Mouse (Mus musculus) lung, embryonic 14.5 days (tissue): ENCODE data around the gene Cog4. TPM values are rescaled to one million over a fixed set of nuclear protein-coding genes. Genes with fewer than 3 reads are reported as not detected.

ENCODE experiments used
- ATAC-seq: fragments of 200-750 bp; cut with Nextera tagmentation; 2 replicates; pipeline ENCODE4 v1.8.0; 2017; ENCODE audit warnings: mild to moderate bottlenecking, moderate TSS enrichment, moderate library complexity; ENCODE audit not compliant: insufficient read depth
- DNase-seq: peaks from one replicate; pipeline ENCODE4 v3.0.0-alpha.2; 2015
- H3K27ac ChIP-seq: fragments of 300-500 bp; sonication (generic); 2 replicates; pipeline ENCODE4 v1.5.1; 2014; ENCODE audit warnings: low read depth, mild to moderate bottlenecking, moderate library complexity
- H3K27me3 ChIP-seq: fragments of 300-500 bp; sonication (generic); 2 replicates; pipeline ENCODE4 v1.6.1; 2014; ENCODE audit warnings: low read length, control low read depth; ENCODE audit not compliant: insufficient read depth
- H3K36me3 ChIP-seq: fragments of 300-500 bp; sonication (generic); 2 replicates; pipeline ENCODE4 v1.6.1; 2014; ENCODE audit warnings: control low read depth; ENCODE audit not compliant: insufficient read depth
- H3K4me1 ChIP-seq: fragments of 300-500 bp; sonication (generic); 2 replicates; pipeline ENCODE4 v1.6.1; 2014; ENCODE audit warnings: antibody characterized with exemption, control low read depth; ENCODE audit not compliant: insufficient read depth
- H3K4me2 ChIP-seq: fragments of 300-500 bp; sonication (generic); 2 replicates; pipeline ENCODE4 v1.6.1; 2014; ENCODE audit warnings: mild to moderate bottlenecking
- H3K4me3 ChIP-seq: fragments of 300-500 bp; sonication (generic); 2 replicates; pipeline ENCODE4 v1.5.1; 2014; ENCODE audit warnings: low read depth, low read length
- H3K9ac ChIP-seq: fragments of 300-500 bp; sonication (generic); 2 replicates; pipeline ENCODE4 v1.6.1; 2014
- H3K9me3 ChIP-seq: fragments of 300-500 bp; sonication (generic); 2 replicates; pipeline ENCODE4 v1.6.1; 2016; ENCODE audit warnings: low read depth, low read length, control low read depth
- CTCF ChIP-seq: IDR thresholded peaks from 2 replicates; pipeline ENCODE4 v1.5.1; 2016; ENCODE audit warnings: antibody characterized with exemption, low read depth
- WGBS: fragments of 180-500 bp; shearing (Covaris S2); extraction: QIAGEN DNeasy Blood & Tissue Kit; methylation state at CpG from one replicate; pipeline ENCODE4 v1.1.7; 2014; 5-methylcytosine and 5-hydroxymethylcytosine counted together
- polyA plus RNA-seq: library from polyadenylated mRNA; unstranded; fragments of >200 nt; fragmentation: Nextera tagmentation; extraction: Ambion mirVana; gene quantifications from 2 replicates; pipeline ENCODE4 v1.2.1, GENCODE M21; 2014

Gene Cog4
- polyA plus RNA-seq, 1 experiment from 2014 or later: 70.9 TPM

DNA sequence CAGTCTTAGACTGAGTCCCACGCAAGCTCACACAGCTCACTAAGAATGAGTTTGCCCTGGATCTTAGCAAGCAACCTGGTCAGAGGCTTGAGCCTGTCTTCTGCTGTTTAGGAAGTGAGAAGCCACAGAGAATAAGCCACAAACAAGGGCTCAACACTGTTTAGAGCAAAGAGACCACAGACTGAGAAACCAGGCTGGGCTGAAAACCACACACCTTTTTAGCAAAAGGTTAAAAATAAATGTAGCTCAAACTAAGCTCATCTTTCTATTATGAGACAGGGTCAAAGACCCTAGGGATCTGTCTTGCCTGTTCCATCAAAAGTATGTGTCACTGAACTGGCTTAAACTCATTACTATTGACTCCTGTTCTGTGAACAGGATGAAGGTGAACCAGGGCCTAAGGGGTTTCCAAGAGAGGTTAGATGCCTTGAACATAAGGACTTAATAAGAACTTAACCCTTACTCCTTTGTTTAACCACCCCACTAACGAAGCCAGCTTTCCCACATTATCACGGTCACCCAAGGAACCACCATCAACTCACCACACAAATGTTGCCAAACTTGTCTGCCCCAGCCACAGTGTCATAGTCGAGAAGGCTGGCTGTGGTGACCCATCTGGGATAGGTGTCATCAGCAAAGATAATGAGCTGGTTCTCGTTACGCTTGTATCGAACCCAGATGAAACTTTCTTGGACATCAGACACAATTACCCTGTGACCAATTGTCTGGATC lies 33.2 kb upstream of the Cog4 start:
- no peak for DNase-seq
- H3K4me3 ChIP-seq: no peak overlapping the region
- H3K4me2 ChIP-seq: no peak overlapping the region
- no peak for TF ChIP-seq CTCF
- no peaks in the 10 kb centered on the region for H3K9me3 ChIP-seq
- H3K9ac ChIP-seq: no peak overlapping the region
- H3K4me1 ChIP-seq: 0 out of 2 replicates have a peak, but pooled peaks cover 3% of the 10 kb centered on the region
- H3K36me3 ChIP-seq: peaks cover 95% of the 10 kb centered on the region
- no peaks in the 10 kb centered on the region for H3K27me3 ChIP-seq
- 84% methylated on average over 7 of the region's 7 CpGs for WGBS
- no peak for ATAC-seq
- H3K27ac ChIP-seq: no peak overlapping the region

GRCm38 (mm10) chr8:110815308-110815707 lies 31.1 kb upstream of the Cog4 start:
- H3K9me3 ChIP-seq: no peaks in the 10 kb centered on the region
- no peak overlapping the region for H3K9ac ChIP-seq
- no peak overlapping the region for H3K4me3 ChIP-seq
- 74% methylated on average over 3 of the region's 3 CpGs for WGBS
- no peak for ATAC-seq
- no peak overlapping the region for H3K4me2 ChIP-seq
- peaks cover 100% of the 10 kb centered on the region for H3K36me3 ChIP-seq
- H3K27ac ChIP-seq: no peak overlapping the region
- no peaks in the 10 kb centered on the region for H3K4me1 ChIP-seq
- TF ChIP-seq CTCF: no peak
- DNase-seq: no peak
- H3K27me3 ChIP-seq: no peaks in the 10 kb centered on the region

DNA sequence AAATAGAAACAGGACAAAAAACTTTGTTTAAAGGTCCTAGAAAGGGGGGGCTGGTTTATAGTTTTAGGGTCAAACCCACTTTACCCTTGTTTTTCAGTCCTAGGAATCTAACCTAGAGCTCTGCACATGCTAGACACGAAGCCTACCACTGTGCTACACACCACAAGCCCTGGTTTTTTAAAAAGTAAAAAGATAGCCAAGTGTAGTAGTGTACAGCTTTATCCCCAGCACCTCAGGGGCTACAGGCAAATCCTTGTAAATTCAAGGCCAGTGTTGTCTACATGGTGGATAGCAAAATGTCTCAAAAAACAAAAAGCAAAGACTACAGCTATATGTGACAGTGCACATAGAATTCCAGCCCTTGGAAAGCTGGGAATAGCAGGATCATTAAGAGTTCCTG lies 29.4 kb upstream of the Cog4 start:
- Histone ChIP-seq H3K27ac (no peak overlapping the region), H3K27me3 (no peaks in the 10 kb centered on the region), H3K4me2 (no peak overlapping the region), H3K9me3 (no peaks in the 10 kb centered on the region), H3K4me1 (no peaks in the 10 kb centered on the region), H3K4me3 (no peak overlapping the region), H3K9ac (no peak overlapping the region), H3K36me3 (peaks cover 100% of the 10 kb centered on the region)
- 88% methylated on average over 1 of the region's 1 CpGs for WGBS
- ATAC-seq (no peak), DNase-seq (no peak)
- no peak for TF ChIP-seq CTCF

DNA sequence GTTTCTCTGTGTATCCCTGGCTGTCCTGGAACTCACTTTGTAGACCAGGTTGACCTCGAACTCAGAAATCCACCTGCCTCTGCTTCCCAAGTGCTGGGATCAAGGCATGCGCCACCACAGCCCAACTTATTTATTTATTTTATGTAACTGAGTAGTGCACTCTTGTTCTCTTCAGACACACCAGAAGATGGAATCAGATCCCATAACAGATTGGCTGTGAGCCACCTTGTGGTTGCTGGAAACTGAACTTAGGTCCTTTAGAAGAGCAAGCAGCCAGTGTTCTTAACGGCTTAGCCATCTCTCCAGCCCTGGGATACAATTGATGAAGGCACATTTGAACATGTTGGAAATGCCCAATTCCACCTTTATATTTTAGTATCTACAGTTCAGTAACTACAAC lies 27.8 kb upstream of the Cog4 start:
- Histone ChIP-seq H3K4me2 (no peak overlapping the region), H3K36me3 (peaks cover 99% of the 10 kb centered on the region), H3K4me3 (no peak overlapping the region), H3K4me1 (no peaks in the 10 kb centered on the region), H3K27ac (no peak overlapping the region), H3K27me3 (no peaks in the 10 kb centered on the region), H3K9me3 (no peaks in the 10 kb centered on the region), H3K9ac (no peak overlapping the region)
- peak; percentile 14; the same call in 1 of the 2 replicates for TF ChIP-seq CTCF
- WGBS: 75% methylated on average over 3 of the region's 3 CpGs
- DNase-seq (peak; percentile 49), ATAC-seq (no peak)

- DNase-seq: no peak
- peaks cover 99% of the 10 kb centered on the region for H3K36me3 ChIP-seq
- no peak for TF ChIP-seq CTCF
- H3K4me3 ChIP-seq: no peak overlapping the region
- H3K9me3 ChIP-seq: no peaks in the 10 kb centered on the region
- WGBS: 81% methylated on average over 2 of the region's 2 CpGs
- no peaks in the 10 kb centered on the region for H3K4me1 ChIP-seq
- no peak overlapping the region for H3K27ac ChIP-seq
- H3K4me2 ChIP-seq: no peak overlapping the region
- H3K9ac ChIP-seq: no peak overlapping the region
- no peak for ATAC-seq
- H3K27me3 ChIP-seq: no peaks in the 10 kb centered on the region
These were observed 26.1 kb upstream of the Cog4 start for GRCm38 (mm10) chr8:110820257-110820656.

GRCm38 (mm10) chr8:110821960-110822359 lies 24.4 kb upstream of the Cog4 start:
- H3K27ac ChIP-seq: no peak overlapping the region
- no peak overlapping the region for H3K4me2 ChIP-seq
- ATAC-seq (no peak), DNase-seq (no peak)
- no peak for TF ChIP-seq CTCF
- H3K9ac ChIP-seq: no peak overlapping the region
- no peak overlapping the region for H3K4me3 ChIP-seq
- whole genome bisulfite sequencing: 80% methylated on average over 3 of the region's 3 CpGs
- H3K4me1 ChIP-seq: no peaks in the 10 kb centered on the region
- no peaks in the 10 kb centered on the region for H3K9me3 ChIP-seq
- H3K36me3 ChIP-seq: peaks cover 99% of the 10 kb centered on the region
- H3K27me3 ChIP-seq: no peaks in the 10 kb centered on the region

- DNase-seq: no peak
- 78% methylated on average over 1 of the region's 1 CpGs for WGBS
- Histone ChIP-seq H3K36me3 (peaks cover 99% of the 10 kb centered on the region), H3K4me2 (no peak overlapping the region), H3K27ac (no peak overlapping the region), H3K27me3 (no peaks in the 10 kb centered on the region), H3K9me3 (no peaks in the 10 kb centered on the region), H3K9ac (no peak overlapping the region), H3K4me3 (no peak overlapping the region), H3K4me1 (no peaks in the 10 kb centered on the region)
- ATAC-seq: no peak
- TF ChIP-seq CTCF: no peak
These were observed 21.5 kb upstream of the Cog4 start for GRCm38 (mm10) chr8:110824861-110825260.

DNA sequence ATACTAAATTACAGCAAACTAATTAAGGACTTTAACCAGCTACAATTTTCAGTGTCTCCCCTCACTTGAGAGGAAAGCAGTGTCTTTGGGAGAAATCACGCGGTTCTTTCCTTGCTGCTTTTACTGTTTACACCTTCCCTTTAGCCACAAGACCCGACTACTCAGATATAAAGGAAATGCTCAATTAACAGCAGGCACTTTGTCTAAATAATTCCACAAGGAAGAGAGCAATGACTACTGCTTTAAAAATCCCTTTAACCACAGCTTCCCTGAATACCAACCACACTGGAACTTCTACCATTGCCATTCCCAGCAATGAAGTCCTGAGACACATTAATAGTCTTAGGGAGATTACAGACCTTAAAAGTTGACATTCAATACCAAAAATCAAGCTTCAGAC lies 17.9 kb upstream of the Cog4 start:
- Histone ChIP-seq H3K9ac (no peak overlapping the region), H3K4me1 (no peaks in the 10 kb centered on the region), H3K27ac (no peak overlapping the region), H3K4me3 (no peak overlapping the region), H3K9me3 (no peaks in the 10 kb centered on the region), H3K4me2 (no peak overlapping the region), H3K27me3 (no peaks in the 10 kb centered on the region), H3K36me3 (peaks cover 98% of the 10 kb centered on the region)
- TF ChIP-seq CTCF: no peak
- ATAC-seq: no peak
- no peak for DNase-seq
- WGBS: 77% methylated on average over 3 of the region's 3 CpGs
